Mouse (Mus musculus) gastrocnemius, adult 8-10 months (tissue): ENCODE data around the gene Ciapin1. TPM values are rescaled to one million over a fixed set of nuclear protein-coding genes. Genes with fewer than 3 reads are reported as not detected.
A peak's percentile ranks its signal among the peaks of the same experiment; 100 is the strongest.

ENCODE experiments used
- DNase-seq, 2 experiments: peaks; one replicate each; pipeline ENCODE4 v3.0.0; 2022; ENCODE audit warnings: low spot score in 2 of 2
- total RNA-seq, 4 experiments: library from RNA; stranded (reverse); gene quantifications; 2 replicates each; pipeline ENCODE4 v1.2.4; 2022

Gene Ciapin1
- 10 to 100 TPM; 25.4 to 55.4 (median 29.0) TPM for total RNA-seq

DNA sequence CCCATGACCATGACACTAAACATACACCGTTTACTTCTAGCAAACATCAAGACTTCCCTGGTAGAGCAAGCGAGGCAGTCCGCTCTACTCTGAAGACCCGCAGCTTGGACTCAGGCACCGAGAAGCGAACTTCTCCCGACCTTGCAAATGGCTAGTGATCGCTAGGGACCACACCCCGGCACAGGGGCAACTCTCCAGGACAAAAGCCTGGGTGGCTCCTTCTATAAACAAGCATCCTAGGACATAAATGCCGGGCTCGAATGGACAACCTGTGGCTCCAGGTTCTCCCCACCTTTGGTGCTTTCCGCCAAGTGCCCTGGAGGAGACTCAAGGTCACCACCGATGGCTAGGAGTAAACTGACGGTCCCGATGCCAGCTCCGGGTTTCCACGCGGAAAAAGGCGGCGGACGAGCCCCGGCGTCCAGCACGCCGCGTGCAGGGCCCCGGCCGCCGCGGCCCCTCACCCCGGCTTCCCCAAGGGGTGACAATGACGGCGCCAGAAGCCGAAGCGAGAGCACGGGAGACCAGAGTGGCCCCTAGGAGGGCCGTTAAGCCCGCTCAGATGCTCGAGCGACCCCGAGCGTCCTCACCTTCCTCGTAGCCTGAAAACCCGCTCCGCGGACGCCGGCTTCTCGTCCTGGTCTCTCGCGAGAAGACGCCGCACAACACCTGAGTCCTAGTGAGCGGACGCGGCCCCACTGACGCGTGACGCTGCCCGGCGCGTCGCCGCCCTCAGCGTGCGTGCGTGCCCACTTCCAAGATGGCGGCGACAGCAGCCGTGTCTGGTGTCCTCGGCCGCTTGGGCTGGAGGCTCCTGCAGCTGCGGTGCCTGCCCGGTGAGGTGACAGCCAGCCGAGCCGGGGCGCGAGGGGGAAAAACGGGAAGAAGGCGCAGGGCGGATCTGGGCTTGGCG lies at the start of gene Ciapin1, which contains the start of gene Coq9:
Ciapin1 (minus strand) TSS at position 697 of the 913 bp plus-strand sequence.
Coq9 (plus strand) TSS at position 660 of the 913 bp plus-strand sequence.
- DNase-seq, result peak; percentile 87 to 93

DNA sequence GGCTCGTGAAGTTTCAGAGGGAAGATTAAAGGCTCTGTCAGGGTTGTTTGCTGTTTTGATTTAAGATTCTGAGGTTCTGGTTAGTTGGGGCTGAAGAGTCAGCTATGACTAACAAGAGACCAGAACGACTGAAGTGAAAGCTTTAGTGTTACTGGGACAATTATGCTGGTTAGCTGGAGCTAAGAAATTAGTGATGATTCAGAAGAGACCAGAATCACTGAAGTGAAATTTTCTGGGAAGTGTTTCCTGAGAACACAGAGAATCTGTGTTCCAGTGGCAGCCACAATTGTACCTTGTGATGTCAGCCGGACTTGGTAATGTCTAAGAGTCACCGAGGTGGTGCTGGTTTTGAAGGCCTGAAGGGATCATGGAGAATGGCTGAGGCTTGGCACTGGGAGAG lies 42.6 kb upstream of the Ciapin1 start:
- no peak for DNase-seq

DNA sequence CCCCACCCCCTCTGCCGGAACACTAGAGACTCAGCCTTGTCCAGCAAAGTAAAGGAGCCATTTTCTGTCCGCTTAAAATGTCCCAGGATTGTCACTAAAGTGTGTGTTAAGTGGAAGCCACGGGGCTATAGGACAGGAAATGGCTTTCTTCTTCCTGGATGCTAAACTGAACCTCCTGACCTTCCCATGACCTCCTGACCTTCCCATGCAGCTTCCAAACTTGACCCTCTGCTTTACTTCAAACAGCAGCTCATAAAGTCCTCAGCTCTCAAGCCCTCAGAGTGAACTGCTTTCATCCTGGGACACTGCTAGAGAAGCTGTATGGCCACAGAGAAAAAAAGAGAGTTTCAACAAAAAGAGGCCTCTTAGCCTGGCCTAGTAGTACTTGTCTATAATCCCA lies 38.7 kb upstream of the Ciapin1 start:
- no peak for DNase-seq

DNA sequence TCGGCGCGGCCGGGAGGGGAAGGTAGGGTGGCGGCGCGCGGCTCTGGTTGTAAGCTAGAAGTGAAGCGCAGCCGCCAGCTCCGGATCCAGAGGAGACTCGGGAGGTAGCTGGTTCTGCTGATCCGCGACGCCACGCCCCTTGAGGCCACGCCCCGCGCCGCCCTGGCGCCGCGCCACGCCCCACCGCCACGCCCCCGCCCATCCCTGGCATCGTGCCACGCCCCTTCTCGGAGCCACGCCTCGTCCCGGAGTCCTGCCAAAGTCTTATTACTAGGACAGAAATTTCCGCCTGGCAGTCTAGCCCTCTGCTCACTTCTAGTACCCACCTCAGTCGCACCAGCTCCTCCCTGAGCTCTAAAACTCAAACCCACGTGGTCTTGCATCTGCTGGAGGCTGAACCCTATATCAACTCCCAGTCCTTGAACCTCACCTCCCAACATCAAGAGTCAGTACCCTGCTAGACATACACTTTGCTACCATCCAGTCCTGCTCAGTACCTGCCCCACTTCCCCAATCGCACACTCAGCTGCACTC lies 38.1 kb upstream of the Ciapin1 start, which contains the start of gene Dok4:
Dok4 (minus strand) TSS at position 134 of the 534 bp plus-strand sequence.
- peak; percentile 64 to 73 for DNase-seq

DNA sequence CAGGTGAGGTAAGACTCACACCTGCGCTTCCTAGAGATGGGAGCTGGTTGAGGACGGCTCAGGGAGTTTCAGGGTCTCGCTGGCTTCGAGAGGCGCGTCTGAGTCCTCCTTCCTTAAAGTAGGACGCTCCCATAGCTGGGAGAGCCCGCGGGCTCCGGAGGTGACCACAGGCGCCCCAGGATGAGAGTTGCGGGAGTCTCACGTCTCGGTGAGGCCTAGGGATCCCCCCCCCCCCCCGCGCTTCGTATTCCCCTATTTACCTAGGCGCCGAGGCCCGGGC lies 37.7 kb upstream of the Ciapin1 start:
- no peak for DNase-seq

DNA sequence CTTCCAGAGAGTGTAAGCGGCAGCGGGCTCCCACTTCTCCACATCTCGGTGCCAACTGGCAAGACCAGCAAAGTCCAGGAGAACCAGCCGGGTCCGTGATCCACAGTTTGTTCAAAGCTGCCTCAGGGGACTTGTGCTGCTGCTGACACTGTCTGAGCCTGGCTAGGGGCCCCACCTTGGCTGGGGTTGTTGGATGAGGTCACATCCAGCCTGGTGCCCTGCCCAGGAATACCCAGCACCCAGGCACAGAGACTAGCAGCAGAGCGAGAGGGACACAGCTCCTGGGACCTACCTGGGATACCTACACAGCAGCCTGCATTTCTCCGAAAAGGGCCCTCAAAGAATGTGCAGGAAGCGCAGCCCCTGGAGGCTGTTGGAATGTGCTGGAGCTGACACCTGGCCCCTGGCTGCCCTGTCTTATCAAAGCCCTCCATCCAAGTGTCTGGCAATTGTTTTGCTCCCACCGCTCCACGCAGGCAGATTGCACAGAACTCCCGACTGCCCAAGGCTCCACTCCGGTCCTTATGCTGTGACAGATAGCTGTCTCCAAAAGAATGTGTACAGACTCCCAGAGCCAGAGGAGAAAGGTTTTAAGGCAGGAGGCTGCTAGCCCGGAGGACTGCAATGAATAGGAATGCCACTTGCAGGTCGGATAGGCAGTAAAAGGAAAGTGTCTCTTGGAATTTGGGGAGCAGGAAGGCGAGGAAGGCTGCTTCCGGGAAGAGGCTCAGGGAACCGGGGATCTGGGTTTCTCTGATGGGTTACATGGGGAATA lies 37.1 kb upstream of the Ciapin1 start:
- DNase-seq, result no peak

DNA sequence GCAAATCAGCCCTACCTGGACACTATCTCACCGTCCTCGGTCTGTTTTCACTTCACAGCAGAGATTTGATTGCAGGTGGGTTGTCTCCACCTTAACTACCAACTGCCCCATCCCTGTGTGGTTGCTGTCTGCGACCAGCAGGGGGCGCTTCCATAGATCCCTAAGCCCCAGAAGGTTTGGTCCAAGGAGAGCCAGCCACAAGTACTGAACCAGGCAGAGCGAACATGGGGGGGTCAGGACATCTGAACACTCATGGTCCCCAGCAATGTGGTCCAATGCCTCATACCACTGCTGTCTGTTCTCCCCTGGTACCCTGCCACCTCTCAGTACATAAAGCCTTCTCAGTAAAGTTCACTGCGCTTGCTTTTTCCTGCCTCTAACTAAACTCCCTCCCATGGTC lies 36.2 kb upstream of the Ciapin1 start:
- DNase-seq, result peak; percentile 42 to 51

DNA sequence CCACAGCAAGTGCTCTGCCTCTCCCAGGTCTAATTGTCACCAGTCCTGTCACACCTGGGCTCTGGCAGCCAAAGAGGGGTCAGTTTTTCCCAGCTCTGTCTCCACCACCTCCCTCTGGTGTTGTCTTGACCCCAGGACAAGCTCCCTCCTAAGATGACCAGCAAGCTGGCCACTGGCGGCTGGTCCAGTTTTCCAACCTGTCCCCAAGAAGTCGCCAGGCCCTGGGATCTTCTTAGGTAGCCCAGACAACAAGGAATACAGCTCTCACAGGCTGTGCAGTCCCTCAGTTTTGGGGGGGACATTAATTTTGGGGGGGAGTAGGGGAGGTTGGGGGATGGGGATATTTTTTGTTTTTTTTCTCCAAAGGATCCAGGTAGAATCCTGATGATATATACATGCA lies 34.4 kb upstream of the Ciapin1 start:
- DNase-seq, result no peak

DNA sequence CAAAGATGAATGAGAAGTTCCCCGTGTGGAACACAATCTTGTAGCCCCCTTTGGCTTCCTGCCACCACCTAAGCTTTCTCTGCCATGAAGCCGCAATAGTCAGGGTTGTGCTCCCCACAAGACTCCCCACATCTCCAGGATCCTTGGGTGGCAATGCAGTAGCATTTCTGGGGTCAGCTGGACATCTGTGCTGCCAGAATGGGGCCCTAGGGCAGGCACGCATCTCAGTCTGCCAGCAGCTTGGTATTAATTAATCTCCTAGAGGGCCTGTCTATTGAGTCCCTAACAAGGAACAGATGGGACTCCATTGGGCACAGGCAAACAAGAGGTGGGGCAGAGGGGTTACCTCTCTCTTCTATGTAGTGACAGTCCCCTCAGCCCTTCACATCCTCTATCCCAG lies 34.0 kb upstream of the Ciapin1 start:
- DNase-seq, result no peak

DNA sequence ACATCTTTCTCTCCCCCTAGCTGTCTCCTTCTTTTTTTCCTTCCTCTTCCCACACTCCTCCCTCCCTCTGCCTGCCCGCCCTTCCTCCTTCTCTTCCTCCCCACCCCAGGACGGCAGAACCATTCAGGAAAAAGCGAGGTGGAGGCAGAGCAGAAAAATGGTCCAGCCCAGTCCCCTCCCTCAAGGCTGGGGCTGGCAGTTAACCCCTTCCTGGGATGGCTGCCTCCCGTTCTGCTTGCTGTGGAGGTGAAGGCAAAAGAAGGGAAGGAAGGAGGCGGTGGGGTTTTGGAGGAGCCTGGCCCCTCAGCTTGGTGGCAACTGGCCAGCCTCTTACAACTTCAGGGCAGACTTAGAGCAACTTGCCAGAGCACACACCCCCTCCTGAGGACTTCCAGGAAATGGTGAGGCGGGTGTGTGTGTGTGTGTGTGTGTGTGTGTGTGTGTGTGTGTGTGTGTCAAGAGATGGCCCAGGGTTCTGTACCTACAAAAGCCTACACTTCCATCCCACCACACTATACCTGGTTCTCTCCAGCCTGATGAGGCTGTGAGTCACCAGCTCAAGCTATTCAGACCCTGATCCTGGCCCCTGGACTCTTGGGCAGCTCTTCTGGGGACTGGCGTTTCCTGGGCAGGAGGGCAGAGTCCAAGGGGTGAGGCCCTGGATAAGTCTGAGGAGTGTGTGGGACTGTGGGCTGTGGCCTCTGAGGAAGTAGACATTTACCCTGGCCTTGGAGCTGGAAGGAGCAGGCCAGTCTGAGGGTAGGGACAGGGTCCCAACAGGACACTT lies 33.1 kb upstream of the Ciapin1 start:
- DNase-seq, result peak in 1 of 2 experiments; percentile 31

DNA sequence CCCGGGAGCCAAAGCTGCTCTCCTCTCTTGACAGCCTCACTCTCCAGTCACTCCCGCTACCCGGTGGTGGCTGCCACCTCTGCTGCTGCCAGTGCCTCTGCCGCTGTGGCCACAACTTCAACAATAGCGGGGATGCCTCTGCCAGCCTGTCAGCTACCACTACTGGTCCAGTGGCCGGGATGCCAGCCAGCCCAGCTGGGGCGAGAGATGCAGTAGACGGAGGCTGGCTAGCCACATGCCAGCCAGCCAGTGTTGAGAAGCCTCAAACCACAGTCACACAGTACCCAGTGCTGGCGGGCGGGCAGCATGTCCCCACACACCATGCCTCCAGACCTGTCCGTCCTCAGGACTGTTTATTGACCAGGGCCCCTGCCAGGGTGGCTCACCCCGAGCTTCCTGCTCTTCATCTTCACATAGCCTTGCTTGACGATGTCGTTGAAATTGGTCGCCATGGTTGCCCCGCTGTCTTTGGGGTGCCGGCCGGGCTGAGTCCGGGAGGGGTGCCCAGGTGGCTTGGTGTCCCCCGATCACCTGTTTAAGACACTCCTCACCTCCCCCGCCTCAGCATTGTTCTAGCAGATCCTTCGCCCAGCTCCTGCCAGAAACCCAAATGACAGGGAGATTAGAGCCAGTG lies 32.4 kb upstream of the Ciapin1 start:
- no peak for DNase-seq

DNA sequence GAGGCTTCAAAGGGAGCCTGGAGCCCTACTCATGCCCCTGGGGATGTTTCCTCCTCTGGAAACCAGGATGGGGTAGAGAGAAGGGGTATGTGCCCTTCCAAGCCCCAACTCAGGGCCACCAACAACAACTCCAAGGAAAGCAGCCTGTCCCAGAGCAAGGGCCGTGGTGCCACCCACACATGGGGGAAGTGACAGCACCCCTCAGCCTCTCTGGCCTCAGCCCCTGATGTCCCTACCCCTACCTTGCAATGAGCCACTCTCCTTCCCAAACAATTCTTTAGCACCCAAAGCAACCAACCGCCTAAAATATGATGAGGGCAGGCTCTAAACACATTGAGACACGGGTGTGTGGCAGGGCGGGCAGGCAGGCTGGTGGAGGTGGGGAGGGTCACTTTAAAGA lies 31.8 kb upstream of the Ciapin1 start:
- DNase-seq, result no peak

DNA sequence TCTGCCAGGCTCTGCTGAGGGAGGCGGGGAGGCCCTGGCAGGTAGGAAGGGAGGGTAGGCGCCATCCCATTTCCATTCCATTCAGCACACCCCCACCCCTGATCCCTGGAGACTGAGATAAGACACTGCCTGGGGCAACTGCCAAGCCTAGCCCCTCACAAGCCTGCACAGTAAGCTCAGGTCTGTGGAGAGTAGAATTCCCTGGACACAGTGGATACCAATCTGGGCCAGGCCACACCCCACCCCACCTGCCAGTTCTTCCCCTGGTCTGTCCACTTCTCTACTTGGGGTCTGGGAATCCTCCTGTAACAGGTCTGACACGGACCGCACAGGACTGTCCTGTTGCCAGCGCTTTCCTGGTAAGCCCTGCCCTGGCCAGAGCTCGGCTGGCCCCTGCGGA lies 31.0 kb upstream of the Ciapin1 start:
- DNase-seq, result no peak

DNA sequence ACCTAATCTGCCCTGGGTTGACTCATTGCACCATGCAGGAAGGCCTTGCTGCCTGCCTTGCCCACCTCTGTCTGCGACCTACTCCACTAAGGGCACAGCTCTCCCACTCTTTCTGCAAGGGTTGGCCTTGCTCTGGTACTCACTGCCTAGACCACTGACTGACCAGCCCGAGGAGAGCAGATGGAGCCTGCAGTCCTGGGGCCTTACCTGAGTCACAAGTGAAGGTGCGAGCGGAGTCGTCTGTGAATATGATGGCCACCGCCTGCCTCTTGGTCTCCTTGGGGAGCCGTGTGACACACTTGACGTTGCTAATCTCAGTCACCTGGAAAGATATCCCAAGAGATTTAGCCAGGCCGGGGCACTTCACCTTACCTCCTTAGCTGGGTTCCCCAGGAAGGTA lies 28.8 kb upstream of the Ciapin1 start:
- no peak for DNase-seq

DNA sequence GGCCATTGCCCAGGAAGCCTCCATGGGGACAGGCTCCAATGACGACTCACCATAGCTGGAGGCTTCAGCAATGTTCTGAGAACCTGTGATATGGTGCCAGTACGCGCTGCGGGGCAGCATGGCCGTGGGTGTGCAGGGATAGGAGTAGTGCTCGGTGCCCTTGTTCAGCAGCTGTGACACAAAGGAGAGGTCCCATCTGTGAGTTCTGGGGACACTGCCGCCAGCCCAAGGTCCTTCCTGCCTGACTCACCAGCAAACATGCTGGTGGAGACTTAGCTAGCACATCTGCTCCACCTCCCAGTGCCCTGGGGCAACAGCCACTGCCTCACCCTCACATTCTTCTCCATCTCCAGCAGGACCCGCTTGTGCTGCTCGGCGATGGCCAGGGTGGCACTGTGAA lies 27.1 kb upstream of the Ciapin1 start:
- DNase-seq, result no peak

DNA sequence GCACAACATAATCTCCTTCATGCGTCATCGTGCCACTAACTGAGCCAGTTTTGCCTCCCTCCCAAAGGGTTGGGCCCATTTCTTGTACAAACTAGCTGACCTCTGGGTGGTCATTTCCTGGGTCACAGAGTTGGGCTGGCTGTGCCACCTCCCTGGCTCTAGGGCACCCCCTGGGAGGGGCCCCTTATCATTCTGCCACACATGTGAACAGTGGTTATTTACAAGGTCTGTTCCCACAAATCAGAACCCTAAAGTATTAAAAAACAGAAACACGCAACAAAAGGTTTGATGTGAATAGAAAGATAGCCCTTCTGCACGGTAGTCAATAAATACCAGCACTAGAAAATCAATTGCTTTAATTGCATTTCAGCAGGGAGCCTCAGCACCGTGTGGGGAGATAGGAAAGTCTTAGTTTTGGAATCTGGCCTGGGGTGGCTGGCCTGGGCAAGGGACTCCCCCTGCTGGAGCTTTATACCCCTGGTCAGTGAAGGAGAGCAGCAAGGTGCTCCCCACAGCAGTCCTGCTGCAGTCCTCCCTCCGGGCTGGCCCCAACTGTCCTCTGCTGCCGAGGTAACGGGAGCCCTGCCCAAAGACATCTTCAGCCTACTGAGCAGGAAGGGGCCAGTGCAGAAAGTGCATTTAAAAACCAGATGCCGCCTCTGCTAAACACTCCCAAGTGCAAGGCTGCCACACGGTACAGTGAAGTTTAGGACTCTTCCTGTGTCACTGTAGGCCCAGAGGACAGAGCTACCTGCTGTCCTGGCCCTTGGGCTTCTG lies 25.9 kb upstream of the Ciapin1 start:
- DNase-seq, result no peak

DNA sequence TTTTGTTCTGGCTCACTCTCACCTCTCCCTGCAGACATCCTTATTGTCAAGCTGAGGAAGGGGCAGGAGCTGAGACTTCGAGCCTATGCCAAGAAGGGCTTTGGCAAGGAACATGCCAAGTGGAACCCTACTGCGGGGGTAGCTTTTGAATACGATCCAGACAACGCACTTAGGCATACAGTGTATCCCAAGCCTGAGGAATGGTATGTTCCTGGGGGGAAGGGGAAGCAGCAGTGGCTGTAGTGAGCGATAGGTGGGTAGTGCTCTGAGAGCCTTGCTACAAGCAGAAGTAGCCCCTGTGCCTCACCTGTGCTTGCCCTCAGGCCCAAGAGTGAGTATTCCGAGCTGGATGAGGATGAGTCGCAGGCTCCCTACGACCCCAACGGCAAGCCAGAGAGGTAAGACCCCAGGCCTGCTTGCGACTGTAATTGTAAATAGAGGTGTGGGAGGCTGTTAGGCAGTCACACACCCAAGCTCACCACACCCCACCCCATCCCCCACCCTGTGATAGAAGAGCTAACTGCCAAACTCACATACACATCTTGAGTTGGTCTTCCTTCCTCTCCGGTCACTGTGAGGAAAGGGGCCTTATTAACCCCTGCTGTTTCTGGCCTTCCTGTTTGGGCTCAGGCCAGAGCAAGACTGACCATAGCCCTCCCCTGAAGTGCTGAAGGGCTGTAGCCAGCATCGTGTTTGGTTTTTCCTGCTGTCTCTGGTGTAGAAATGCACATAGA lies 24.5 kb upstream of the Ciapin1 start:
- DNase-seq, result no peak

DNA sequence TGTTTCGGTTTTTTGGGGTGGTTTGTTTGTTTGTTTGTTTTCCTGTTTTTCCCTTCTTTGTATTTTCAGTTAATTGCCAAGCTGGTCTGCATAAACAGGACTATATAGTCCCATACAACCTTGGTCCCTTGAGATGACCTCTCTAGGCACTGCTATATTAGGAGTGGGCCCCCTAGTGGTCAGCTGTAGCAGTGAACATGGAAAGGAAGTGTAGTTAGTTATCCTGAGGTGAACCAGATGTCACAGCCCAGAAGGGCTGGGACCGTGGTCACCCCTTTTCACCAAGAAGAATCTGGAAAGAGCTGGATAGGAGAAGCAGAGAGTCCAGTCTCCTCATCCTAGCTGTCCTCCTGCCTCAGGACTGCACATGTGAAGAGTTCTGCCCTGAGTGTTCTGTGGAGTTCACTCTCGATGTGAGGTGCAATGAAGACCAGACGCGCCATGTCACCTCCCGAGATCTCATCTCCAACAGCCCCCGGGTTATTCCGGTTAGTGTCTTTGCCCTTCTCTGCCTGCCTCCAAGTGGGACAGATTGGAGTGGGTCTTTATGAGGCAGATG lies 23.3 kb upstream of the Ciapin1 start:
- peak; percentile 46 to 50 for DNase-seq
